Mouse (Mus musculus): ENCODE data around the gene 4933400A11Rik. TPM values are rescaled to one million over a fixed set of nuclear protein-coding genes. Genes with fewer than 3 reads are reported as not detected.

The 4933400A11Rik gene
- total RNA-seq, 2 experiments from 2014 or later = not detected

Other genes with a start within 250 kb of the 4933400A11Rik start
- 1 to 10 TPM; 2.6 to 6.4 TPM for gene Mid1, start 94.4 kb downstream of the 4933400A11Rik start, total RNA-seq (2021)
- 10 to 100 TPM; 31.7 to 43.0 TPM for gene Gm21887, start 230.0 kb upstream of the 4933400A11Rik start, total RNA-seq (2021)

Data from heart, postnatal 25 days (tissue).